Mouse (Mus musculus) embryonic fibroblast, embryonic 13.5 days (primary cell): ENCODE data around the gene Igsf11. TPM values are rescaled to one million over a fixed set of nuclear protein-coding genes. Genes with fewer than 3 reads are reported as not detected.
"Not testable (repeated sequence)": the region's sequence is repeated elsewhere in the genome, so short reads cannot be mapped to it uniquely, and the experiment has no call there.

ENCODE experiments used
- H3K27ac ChIP-seq: 2 replicates; pipeline ENCODE4 v1.5.1; 2012; ENCODE audit warnings: low read length, control low read depth, inconsistent platforms; ENCODE audit not compliant: insufficient read depth
- H3K4me1 ChIP-seq: 2 replicates; pipeline ENCODE4 v1.6.1; 2011; ENCODE audit warnings: low read length; ENCODE audit not compliant: control insufficient read depth, insufficient read depth
- H3K4me3 ChIP-seq: 2 replicates; pipeline ENCODE4 v1.5.1; 2011; ENCODE audit warnings: mild to moderate bottlenecking, control low read depth, low read length; ENCODE audit not compliant: insufficient read depth
- CTCF ChIP-seq: IDR thresholded peaks from 2 replicates; pipeline ENCODE4 v1.5.1; 2011; ENCODE audit warnings: mild to moderate bottlenecking, control low read depth, low read length, moderate library complexity, borderline replicate concordance; ENCODE audit not compliant: insufficient read depth
- POLR2A ChIP-seq: IDR thresholded peaks from 2 replicates; pipeline ENCODE4 v1.6.1; 2011; ENCODE audit warnings: low read depth, mild to moderate bottlenecking, control low read depth, low read length, moderate library complexity
- polyA plus RNA-seq: library from polyadenylated mRNA; stranded (reverse); fragments of >200 nt; gene quantifications from 2 replicates; pipeline ENCODE4 v1.2.4, GENCODE M21; 2011; ENCODE audit warnings: low read depth; ENCODE audit not compliant: missing spikeins, insufficient read length

Gene Igsf11
- polyA plus RNA-seq, 1 experiment = 0.79 TPM

DNA sequence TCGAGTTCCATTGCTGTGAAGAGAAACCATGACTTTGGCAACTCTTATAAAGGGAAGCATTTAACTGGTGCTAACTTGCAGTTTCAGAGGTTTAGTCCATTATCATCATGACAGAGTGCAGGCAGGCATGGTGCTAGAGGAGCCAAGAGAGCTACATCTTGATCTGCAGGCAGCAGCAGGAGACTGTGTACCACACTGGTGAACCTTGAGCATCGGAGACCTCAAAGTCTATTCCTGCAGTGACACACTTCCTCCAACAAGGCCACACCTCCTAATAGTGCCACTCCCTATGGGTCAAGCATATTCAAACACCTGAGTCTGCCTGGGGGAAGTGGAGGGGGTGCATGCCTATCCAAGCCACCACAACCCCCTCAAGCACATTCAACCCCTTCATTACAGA lies 86.1 kb downstream of the Igsf11 start:
- no peak overlapping the region for H3K27ac ChIP-seq
- no peak overlapping the region for H3K4me3 ChIP-seq
- TF ChIP-seq CTCF = no peak
- TF ChIP-seq POLR2A = no peak
- H3K4me1 ChIP-seq = 0 out of 2 replicates have a peak, but pooled peaks cover 2% of the 10 kb centered on the region

DNA sequence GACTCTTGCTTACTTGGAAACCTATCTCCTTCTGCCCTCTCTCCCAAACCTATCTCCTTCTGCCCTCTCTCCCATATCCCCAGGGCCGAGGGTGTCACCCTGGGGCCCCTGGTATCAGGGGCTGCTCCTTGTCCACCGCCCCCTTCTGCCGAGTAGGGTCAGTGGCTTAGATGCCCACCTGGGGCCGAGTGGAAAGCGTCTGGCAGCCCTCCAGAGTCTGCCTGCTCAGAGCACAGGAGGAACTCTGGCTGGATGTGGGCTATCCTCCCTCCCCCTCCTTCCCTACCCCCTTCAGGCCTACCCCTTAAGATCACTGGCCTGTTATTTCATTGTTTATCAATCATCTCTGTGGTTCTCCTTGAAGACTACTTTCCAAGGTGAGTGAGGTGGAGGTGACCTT lies 88.1 kb downstream of the Igsf11 start:
- 0 out of 2 replicates have a peak, but pooled peaks cover 2% of the 10 kb centered on the region for H3K4me1 ChIP-seq
- TF ChIP-seq POLR2A (no peak), CTCF (no peak)
- H3K4me3 ChIP-seq = no peak overlapping the region
- no peak overlapping the region for H3K27ac ChIP-seq

DNA sequence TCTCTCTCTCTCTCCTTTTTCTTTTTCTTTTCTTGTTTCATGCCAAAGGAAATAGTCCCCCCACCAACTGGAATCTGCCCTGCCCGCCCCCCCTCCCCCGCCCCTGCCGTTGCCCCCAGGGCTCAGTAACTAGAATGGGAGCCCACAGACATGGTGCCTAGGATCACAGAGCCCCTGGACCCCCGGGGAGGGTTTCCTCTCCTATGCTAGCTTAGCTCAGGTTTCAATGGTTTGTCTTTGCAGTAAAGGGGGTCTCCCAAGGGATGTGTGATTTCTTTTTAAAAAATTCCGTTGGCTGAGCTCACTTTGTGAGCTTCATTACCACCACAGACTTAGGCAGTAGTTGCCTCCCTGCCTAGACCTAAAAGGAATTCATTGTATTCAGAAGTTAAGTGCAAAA lies 89.6 kb downstream of the Igsf11 start:
- H3K4me1 ChIP-seq = 0 out of 2 replicates have a peak, but pooled peaks cover 2% of the 10 kb centered on the region
- no peak overlapping the region for H3K4me3 ChIP-seq
- no peak for TF ChIP-seq CTCF
- TF ChIP-seq POLR2A = no peak
- no peak overlapping the region for H3K27ac ChIP-seq

DNA sequence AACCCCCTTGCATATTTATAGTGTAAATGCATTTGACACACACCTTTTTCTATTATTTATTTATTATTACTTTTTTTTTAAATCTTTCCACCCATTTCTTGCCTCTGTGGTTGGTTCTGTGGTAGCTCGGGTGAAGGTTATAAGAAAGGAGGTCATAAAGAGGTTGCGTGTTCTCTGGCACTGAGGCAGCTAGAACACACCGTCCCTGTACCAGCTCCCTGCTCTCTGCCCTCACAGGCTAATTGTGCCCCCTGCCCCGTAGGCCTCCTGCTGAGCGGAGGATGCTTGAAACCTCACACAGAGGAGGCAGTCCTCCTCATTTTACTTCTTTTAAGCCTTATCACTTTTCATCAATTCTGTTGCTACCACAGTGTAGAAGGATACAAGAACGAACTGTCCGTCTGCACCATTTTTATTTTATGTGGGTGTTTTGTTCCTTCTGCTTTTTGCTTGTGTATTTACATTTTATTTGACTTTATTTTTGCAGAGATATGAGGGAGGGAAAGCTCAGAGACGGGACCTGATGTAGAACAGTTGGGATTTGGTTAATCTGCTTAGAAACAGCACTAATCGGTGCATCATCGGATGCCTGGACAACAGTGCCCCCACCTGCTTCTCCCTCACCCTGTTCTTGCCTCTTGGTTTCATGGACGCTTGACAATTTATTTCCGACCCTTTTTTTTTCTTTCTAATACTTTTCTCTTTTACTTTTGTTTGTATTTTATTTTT lies 90.2 kb downstream of the Igsf11 start:
- 0 out of 2 replicates have a peak, but pooled peaks cover 2% of the 10 kb centered on the region for H3K4me1 ChIP-seq
- no peak for TF ChIP-seq POLR2A
- no peak for TF ChIP-seq CTCF
- H3K27ac ChIP-seq = no peak overlapping the region
- H3K4me3 ChIP-seq = no peak overlapping the region

DNA sequence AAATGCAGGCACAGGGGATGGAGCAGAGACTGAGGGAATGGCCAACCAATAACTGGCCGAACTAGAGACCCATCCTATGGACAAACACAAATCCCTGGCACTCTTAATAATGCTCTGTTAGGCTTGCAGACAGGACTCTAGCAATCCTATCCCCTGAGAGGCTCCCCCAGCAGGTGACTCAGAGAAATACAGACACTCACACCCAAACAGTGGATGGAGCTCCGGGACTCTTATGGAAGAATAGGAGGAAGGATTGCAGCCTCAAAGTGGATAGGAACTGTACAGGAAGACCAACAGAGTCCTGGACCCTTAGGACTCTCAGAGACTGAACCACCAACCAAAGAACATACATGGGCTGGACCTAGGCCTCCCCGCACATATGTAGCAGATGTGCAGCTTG lies 91.4 kb downstream of the Igsf11 start:
- H3K27ac ChIP-seq, H3K4me1 ChIP-seq: not testable (repeated sequence)

DNA sequence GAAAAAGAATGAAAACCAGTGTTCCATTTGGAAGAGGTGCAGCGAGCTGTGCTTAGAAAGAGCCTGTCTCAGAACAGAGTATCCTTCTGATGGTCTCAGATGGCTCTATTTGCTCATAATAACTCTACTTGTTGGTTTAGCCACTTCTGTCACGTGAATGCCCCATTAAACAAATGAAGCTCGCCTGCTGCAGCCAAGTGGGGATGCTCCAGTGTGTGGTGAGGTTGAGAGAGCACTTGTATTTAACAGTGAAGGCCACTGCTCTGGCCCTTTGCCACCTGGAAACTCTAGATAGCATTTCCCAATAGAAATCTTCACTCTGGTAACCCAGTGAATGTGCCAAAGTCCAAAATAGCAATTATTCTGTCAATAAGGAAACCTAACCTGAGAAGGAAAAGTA lies 92.9 kb downstream of the Igsf11 start:
- no peak overlapping the region for H3K27ac ChIP-seq
- no peak overlapping the region for H3K4me3 ChIP-seq
- 0 out of 2 replicates have a peak, but pooled peaks cover 2% of the 10 kb centered on the region for H3K4me1 ChIP-seq
- no peak for TF ChIP-seq CTCF
- no peak for TF ChIP-seq POLR2A

More for the DNA sequence above, 91.4 kb downstream of the Igsf11 start:
- H3K4me3 ChIP-seq = not testable (repeated sequence)

DNA sequence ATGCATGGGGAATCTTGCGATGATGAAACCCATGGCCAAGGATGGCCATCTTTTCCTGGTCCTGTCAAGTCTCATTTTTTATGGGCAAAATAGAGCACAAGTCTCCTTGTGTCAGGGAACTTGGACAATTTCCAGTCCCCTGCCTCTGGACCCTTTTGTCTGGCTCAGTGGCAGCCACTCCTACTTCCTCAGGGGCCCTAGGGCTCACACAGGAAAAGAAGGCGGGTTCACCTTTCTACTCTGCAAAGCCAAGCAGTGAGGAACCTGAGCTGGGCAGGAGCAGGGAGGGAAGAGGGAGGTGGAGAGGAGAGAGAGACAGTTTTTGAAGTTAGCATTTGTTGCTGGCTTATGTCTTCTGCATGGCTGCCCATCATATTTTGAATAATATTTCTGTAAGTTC lies 93.9 kb downstream of the Igsf11 start:
- Histone ChIP-seq H3K27ac (no peak overlapping the region), H3K4me1 (0 out of 2 replicates have a peak, but pooled peaks cover 2% of the 10 kb centered on the region), H3K4me3 (no peak overlapping the region)
- TF ChIP-seq CTCF = no peak
- TF ChIP-seq POLR2A = no peak

DNA sequence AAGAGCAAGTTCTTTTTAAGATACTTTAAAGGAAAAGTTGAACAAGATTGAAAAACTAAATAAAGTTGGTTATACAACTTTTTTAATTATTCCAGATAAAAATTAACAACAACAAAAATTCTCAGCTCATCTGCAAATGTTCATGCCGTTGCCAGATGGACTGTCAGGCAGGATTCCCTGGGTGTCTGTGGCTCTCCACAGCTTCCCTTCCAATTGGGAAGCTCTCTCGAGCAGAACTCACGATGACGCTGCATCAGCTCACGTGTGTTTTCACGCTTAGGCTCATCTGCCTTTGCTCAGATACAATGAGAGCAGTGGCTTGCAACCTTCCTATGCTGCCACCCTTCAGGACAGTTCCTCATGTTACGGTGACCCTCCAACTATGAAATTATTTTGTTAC lies 101.2 kb downstream of the Igsf11 start:
- H3K4me3 ChIP-seq = no peak overlapping the region
- no peaks in the 10 kb centered on the region for H3K4me1 ChIP-seq
- H3K27ac ChIP-seq = no peak overlapping the region
- TF ChIP-seq POLR2A = no peak
- no peak for TF ChIP-seq CTCF

DNA sequence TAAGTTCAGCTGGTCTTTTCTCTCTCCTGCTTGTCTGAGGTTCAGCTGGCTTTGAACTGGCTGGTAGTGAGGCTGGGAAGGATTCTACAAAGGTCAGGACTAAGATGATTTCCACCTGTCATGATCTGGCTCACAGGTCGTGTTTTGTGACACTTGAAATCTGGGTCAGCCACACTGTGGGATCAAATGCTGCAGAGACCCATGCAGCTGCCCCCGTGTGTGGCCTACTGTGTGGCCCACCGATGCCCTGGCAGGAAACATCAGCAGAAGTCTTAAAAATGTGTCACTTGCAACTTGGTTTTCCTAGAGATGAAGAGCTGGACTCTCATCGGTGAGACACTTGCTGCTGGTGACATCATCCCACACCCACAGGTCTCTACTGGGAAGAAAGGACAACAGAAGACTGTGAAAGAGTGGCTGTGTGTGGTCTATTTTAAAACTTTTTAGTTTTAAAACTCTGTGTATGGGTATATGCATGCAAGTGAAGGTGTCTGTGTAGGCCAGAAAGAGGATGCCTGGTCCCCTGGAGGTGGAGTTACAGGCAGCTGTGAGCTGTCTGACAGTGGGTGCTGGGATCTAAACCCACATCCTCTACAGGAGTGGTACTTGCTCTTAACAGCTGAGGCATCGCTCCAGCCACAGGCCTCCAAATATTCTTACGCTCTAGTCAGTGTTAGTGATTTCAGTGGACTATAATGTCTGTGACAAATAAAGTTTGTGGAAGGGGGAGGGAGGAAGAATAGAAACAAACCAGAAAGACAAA lies 106.2 kb downstream of the Igsf11 start:
- no peaks in the 10 kb centered on the region for H3K4me1 ChIP-seq
- no peak overlapping the region for H3K4me3 ChIP-seq
- TF ChIP-seq CTCF (no peak), POLR2A (no peak)
- H3K27ac ChIP-seq = no peak overlapping the region

DNA sequence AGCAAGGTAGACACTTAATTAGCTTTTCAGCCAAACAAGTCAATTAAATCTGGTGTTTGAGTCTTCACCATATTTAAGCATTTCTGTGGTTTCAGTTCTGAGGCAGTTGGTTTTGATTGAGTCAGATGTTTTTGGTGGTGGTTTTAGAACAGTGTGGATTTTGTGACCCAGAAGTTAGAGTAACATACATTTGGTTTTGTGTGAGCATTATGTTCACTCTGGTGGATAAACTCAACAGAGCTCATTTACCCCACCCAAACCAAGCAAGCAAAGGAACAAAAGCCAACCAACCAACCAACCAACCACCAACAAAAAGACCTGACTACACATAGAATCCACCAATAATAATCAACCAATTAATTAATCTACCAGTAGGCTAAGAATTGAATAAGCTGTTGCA lies 106.8 kb downstream of the Igsf11 start:
- H3K27ac ChIP-seq = no peak overlapping the region
- no peak overlapping the region for H3K4me3 ChIP-seq
- TF ChIP-seq POLR2A = no peak
- no peak for TF ChIP-seq CTCF
- H3K4me1 ChIP-seq = no peaks in the 10 kb centered on the region

DNA sequence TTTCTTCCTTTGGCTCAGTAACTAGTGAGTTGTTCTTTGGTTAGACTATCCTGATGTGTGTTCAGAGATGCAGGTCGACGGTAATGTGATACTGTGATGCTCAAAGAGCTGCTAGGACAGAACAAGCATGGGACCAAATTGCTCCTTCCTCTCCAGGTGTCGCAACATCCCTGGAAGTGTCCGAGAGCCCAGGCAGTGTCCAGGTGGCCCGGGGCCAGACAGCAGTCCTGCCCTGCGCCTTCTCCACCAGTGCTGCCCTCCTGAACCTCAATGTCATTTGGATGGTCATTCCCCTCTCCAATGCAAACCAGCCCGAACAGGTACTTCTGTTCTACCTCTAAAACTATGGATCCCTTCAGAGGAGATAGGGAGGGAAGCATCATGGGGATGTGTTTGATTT lies 114.5 kb downstream of the Igsf11 start:
- H3K4me1 ChIP-seq = no peaks in the 10 kb centered on the region
- no peak overlapping the region for H3K4me3 ChIP-seq
- TF ChIP-seq POLR2A = no peak
- no peak for TF ChIP-seq CTCF
- H3K27ac ChIP-seq = no peak overlapping the region
